Mouse (Mus musculus) G1E (cell line): ENCODE results near the gene Cd160.

Experiments
- CTCF ChIP-seq: IDR thresholded peaks from 2 replicates; pipeline ENCODE4 v1.5.1; 2012; ENCODE audit warnings: low read depth, low read length, inconsistent platforms, mixed read lengths
- GATA1 ChIP-seq: IDR thresholded peaks from 2 replicates; pipeline ENCODE4 v1.6.1; 2012; ENCODE audit warnings: borderline replicate concordance, low read length, inconsistent platforms, mixed read lengths

DNA sequence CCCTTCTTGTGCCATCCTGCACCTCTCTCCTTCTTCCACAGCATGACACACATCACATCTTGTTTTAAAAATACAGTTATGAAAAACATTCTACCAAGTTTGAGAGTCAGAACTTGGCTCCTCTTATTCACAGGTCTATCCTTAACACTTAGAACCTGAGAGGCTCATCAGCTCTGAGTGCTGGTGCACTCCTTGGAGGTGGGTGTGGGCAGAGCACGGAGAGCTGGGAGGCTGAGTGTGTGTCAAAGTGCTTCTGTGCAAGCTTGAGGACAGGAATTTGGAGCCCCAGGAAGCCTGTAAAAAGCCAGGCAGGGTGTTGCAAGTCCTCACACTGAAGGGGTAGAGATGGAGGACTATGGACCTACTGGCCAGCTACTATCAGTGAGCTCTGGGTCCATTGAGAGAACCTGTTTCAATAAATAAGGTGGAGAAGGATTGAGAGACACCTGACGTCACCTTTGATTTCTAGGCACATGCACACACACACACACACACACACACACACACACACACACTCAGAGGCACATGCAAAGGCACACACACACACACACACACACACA, 20.1 kb upstream of the Cd160 start:
- TF ChIP-seq CTCF (no peak), GATA1 (no peak)
